Mouse (Mus musculus): Measurements from ENCODE around the gene Ftl1-ps1. TPM values are rescaled to one million over a fixed set of nuclear protein-coding genes. Genes with fewer than 3 reads are reported as not detected.

Gene Ftl1-ps1
- polyA plus RNA-seq, 1 experiment from 2014 or later: 92.1 TPM

DNA sequence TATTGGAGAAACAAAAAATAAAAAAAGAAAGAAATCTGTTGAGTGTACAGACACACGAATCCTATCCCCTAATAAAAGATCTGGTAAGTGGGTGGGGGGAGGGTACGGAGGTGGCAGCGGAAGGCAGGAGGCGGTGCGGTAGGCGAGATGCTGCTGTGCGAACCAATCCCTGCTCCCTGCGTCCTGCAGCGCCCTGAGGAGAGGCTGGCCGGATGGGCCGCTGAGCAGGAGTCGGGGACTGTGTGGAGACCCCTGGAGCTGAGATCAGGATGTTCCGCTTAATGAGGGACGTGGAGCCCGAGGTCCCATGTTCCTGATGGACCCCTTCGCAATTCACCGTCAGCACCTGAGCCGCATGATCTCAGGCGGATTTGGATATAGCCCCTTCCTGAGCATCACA, 40.4 kb downstream of the Ftl1-ps1 start:
- 20% methylated on average over 19 of the region's 19 CpGs for WGBS
- H3K36me3 ChIP-seq: peaks cover 43% of the 10 kb centered on the region
- H3K4me1 ChIP-seq: no peaks in the 10 kb centered on the region
- H3K9me3 ChIP-seq (replicated peaks): peaks cover 36% of the 10 kb centered on the region
- no peak overlapping the region for H3K27ac ChIP-seq (replicated peaks)
- no peak overlapping the region for H3K4me2 ChIP-seq
- H3K27me3 ChIP-seq (replicated peaks): no peaks in the 10 kb centered on the region
- no peak overlapping the region for H3K4me3 ChIP-seq (replicated peaks)
- H3K9ac ChIP-seq (replicated peaks): no peak overlapping the region
- ATAC-seq (ENCODE audit: low FRiP score): no peak

MicroRNAs within 50 kb of the gene (microRNA counts, 519-probe panel; counts per million panel counts)
- not detected for microRNA mmu-miR-692

Small RNAs within 50 kb of the gene (microRNA-seq; reads per million reads assigned to microRNA genes)
- gene Mir692-3: not detected

Other genes with a start within 250 kb of the Ftl1-ps1 start
- gene Exoc3, start 191.0 kb upstream of the Ftl1-ps1 start, polyA plus RNA-seq (2015; fragmentation: Nextera tagmentation; extraction: Ambion mirVana): 109 and 115 TPM in 2 replicates
- 0.33 and 0.36 TPM in 2 replicates for gene Ahrr, start 107.4 kb upstream of the Ftl1-ps1 start, polyA plus RNA-seq (2015; fragmentation: Nextera tagmentation; extraction: Ambion mirVana)
- gene Pdcd6, start 82.1 kb upstream of the Ftl1-ps1 start, polyA plus RNA-seq (2015; fragmentation: Nextera tagmentation; extraction: Ambion mirVana): 112 and 118 TPM in 2 replicates
- gene Sdha, start 49.4 kb upstream of the Ftl1-ps1 start, polyA plus RNA-seq (2015; fragmentation: Nextera tagmentation; extraction: Ambion mirVana): 231 and 262 TPM in 2 replicates
- gene Ccdc127, start 49.4 kb upstream of the Ftl1-ps1 start, polyA plus RNA-seq (2015; fragmentation: Nextera tagmentation; extraction: Ambion mirVana): 47.6 and 52.0 TPM in 2 replicates
- gene Lrrc14b, start 35.7 kb upstream of the Ftl1-ps1 start, polyA plus RNA-seq (2015; fragmentation: Nextera tagmentation; extraction: Ambion mirVana): not detected in 2 replicates
- 7.2 and 7.8 TPM in 2 replicates for gene Zfp72, start 8.9 kb upstream of the Ftl1-ps1 start, polyA plus RNA-seq (2015; fragmentation: Nextera tagmentation; extraction: Ambion mirVana)
- gene Zfp825, start 94.3 kb downstream of the Ftl1-ps1 start, polyA plus RNA-seq (2015; fragmentation: Nextera tagmentation; extraction: Ambion mirVana): 15.1 and 17.3 TPM in 2 replicates
- 7.3 and 13.6 TPM in 2 replicates for gene Erap1, start 239.9 kb downstream of the Ftl1-ps1 start, polyA plus RNA-seq (2015; fragmentation: Nextera tagmentation; extraction: Ambion mirVana)